Mouse (Mus musculus) MEL (cell line): ENCODE data around the gene Vasn. TPM values are rescaled to one million over a fixed set of nuclear protein-coding genes. Genes with fewer than 3 reads are reported as not detected.
A peak's percentile ranks its signal among the peaks of the same experiment; 100 is the strongest.
"Not testable (repeated sequence)": the region's sequence is repeated elsewhere in the genome, so short reads cannot be mapped to it uniquely, and the experiment has no call there.

Experiments
- DNase-seq: peaks from one replicate; pipeline ENCODE4 v3.0.0; 2011; ENCODE audit warnings: low read depth, low spot score
- H3K27ac ChIP-seq: 2 replicates; pipeline ENCODE4 v1.5.1; 2012; ENCODE audit warnings: low read depth, mild to moderate bottlenecking, control low read depth, low read length, moderate library complexity; ENCODE audit not compliant: control insufficient read depth
- H3K27me3 ChIP-seq, 2 experiments: fragments of 150-350 bp in 1 of 2; sonication (generic) in 1 of 2; 2 replicates each; pipeline ENCODE4 v1.6.1; 2012; ENCODE audit warnings: low read length in 2 of 2, mild to moderate bottlenecking in 2 of 2, improper control_type of control experiment in 1 of 2, moderate library complexity in 1 of 2; ENCODE audit not compliant: insufficient read depth in 2 of 2, control insufficient read depth in 1 of 2
- H3K36me3 ChIP-seq, 2 experiments: 2 replicates each; pipeline ENCODE4 v1.6.1; 2012 to 2014; ENCODE audit warnings: low read length in 2 of 2, improper control_type of control experiment in 1 of 2, inconsistent platforms in 1 of 2, mild to moderate bottlenecking in 1 of 2; ENCODE audit not compliant: insufficient read depth in 2 of 2, control insufficient read depth in 1 of 2
- H3K4me1 ChIP-seq, 2 experiments: fragments of 150-350 bp in 1 of 2; sonication (generic) in 1 of 2; 2 replicates each; pipeline ENCODE4 v1.6.1; 2012; ENCODE audit warnings: low read length in 2 of 2, improper control_type of control experiment in 1 of 2, mild to moderate bottlenecking in 1 of 2; ENCODE audit not compliant: insufficient read depth in 2 of 2, control insufficient read depth in 1 of 2
- H3K4me3 ChIP-seq, 2 experiments: fragments of 150-350 bp in 1 of 2; sonication (generic) in 1 of 2; 2 replicates each; pipeline ENCODE4 v1.5.1; 2012; ENCODE audit warnings: low read depth in 2 of 2, low read length in 2 of 2, mild to moderate bottlenecking in 2 of 2, moderate library complexity in 2 of 2, control low read depth in 1 of 2, improper control_type of control experiment in 1 of 2; ENCODE audit not compliant: control insufficient read depth in 1 of 2, insufficient read depth in 1 of 2
- H3K79me2 ChIP-seq: 2 replicates; pipeline ENCODE4 v1.6.1; 2012; ENCODE audit warnings: mild to moderate bottlenecking, low read length, moderate library complexity; ENCODE audit not compliant: control insufficient read depth, poor library complexity, insufficient read depth
- H3K9ac ChIP-seq: 2 replicates; pipeline ENCODE4 v1.6.1; 2012; ENCODE audit warnings: low read depth, mild to moderate bottlenecking, control low read depth, low read length, moderate library complexity; ENCODE audit not compliant: control insufficient read depth, poor library complexity, severe bottlenecking
- H3K9me3 ChIP-seq: fragments of 150-350 bp; sonication (generic); replicated peaks from 2 replicates; pipeline ENCODE4 v1.6.1; 2012; ENCODE audit warnings: mild to moderate bottlenecking, low read length, improper control_type of control experiment, moderate library complexity; ENCODE audit not compliant: insufficient read depth
- CHD1 ChIP-seq: IDR thresholded peaks from 2 replicates; pipeline ENCODE4 v1.6.1; 2012; ENCODE audit warnings: low read depth, mild to moderate bottlenecking, inconsistent platforms, low read length, improper control_type of control experiment
- CTCF ChIP-seq, 3 experiments: IDR thresholded peaks in 2 of 3; conservative IDR thresholded peaks in 1 of 3; 2 replicates each; pipeline ENCODE4 v1.5.1; 2011 to 2012; ENCODE audit warnings: low read length in 3 of 3, low read depth in 2 of 3, mild to moderate bottlenecking in 2 of 3, improper control_type of control experiment in 1 of 3, inconsistent platforms in 1 of 3, mixed read lengths in 1 of 3, moderate library complexity in 1 of 3; ENCODE audit not compliant: control insufficient read depth in 1 of 3, insufficient read depth in 1 of 3, poor library complexity in 1 of 3, severe bottlenecking in 1 of 3
- ELF1 ChIP-seq: IDR thresholded peaks from 2 replicates; pipeline ENCODE4 v1.6.1; 2014; ENCODE audit warnings: low read depth, mild to moderate bottlenecking, inconsistent platforms, low read length, improper control_type of control experiment, moderate library complexity
- MAFK ChIP-seq: IDR thresholded peaks from 2 replicates; pipeline ENCODE4 v1.6.1; 2011; ENCODE audit warnings: low read depth, mild to moderate bottlenecking, low read length, improper control_type of control experiment, borderline replicate concordance
- MAX ChIP-seq: IDR thresholded peaks from 2 replicates; pipeline ENCODE4 v1.6.1; 2011; ENCODE audit warnings: low read length, improper control_type of control experiment
- MYB ChIP-seq: IDR thresholded peaks from 2 replicates; pipeline ENCODE4 v1.6.1; 2011; ENCODE audit warnings: mild to moderate bottlenecking, low read depth, low read length, improper control_type of control experiment
- NRF1 ChIP-seq: IDR thresholded peaks from 2 replicates; pipeline ENCODE4 v1.6.1; 2014; ENCODE audit warnings: low read depth, mild to moderate bottlenecking, inconsistent platforms, low read length, improper control_type of control experiment, moderate library complexity; ENCODE audit not compliant: poor library complexity, insufficient read depth, severe bottlenecking
- POLR2AphosphoS2 ChIP-seq: IDR thresholded peaks from 2 replicates; pipeline ENCODE4 v1.6.1; 2011; ENCODE audit warnings: low read length, improper control_type of control experiment
- RAD21 ChIP-seq: IDR thresholded peaks from 2 replicates; pipeline ENCODE4 v1.6.1; 2011; ENCODE audit warnings: mild to moderate bottlenecking, low read depth, low read length, improper control_type of control experiment
- SIN3A ChIP-seq: IDR thresholded peaks from 2 replicates; pipeline ENCODE4 v1.6.1; 2012; ENCODE audit warnings: low read length, improper control_type of control experiment, inconsistent platforms
- SMC3 ChIP-seq: IDR thresholded peaks from 2 replicates; pipeline ENCODE4 v1.6.1; 2011; ENCODE audit warnings: low read depth, low read length, improper control_type of control experiment
- USF2 ChIP-seq, 2 experiments: IDR thresholded peaks; 2 replicates each; pipeline ENCODE4 v1.6.1; 2011 to 2012; ENCODE audit warnings: improper control_type of control experiment in 2 of 2, low read length in 2 of 2, borderline replicate concordance in 1 of 2, inconsistent platforms in 1 of 2, low read depth in 1 of 2, mild to moderate bottlenecking in 1 of 2; ENCODE audit not compliant: insufficient read depth in 1 of 2
- polyA plus RNA-seq, 2 experiments: library from polyadenylated mRNA; stranded (reverse) in 1 of 2; unstranded in 1 of 2; fragments of >175 nt in 1 of 2; fragments of >200 nt in 1 of 2; gene quantifications; 2 replicates each; pipeline versions ENCODE4 v1.2.1 to v1.2.4; 2012; ENCODE audit warnings: low replicate concordance in 2 of 2, low read depth in 1 of 2; ENCODE audit not compliant: insufficient read length in 2 of 2, insufficient read depth in 1 of 2, missing spikeins in 1 of 2
- total RNA-seq: library from RNA; depleted of rRNA; stranded (reverse); fragments of 300-350 nt; gene quantifications from 2 replicates; pipeline ENCODE4 v1.2.3, GENCODE M21; 2012; rRNA removed

The Vasn gene
- total and polyA plus RNA-seq, 3 experiments = 0.19 to 3.1 TPM; not detected in 1

DNA sequence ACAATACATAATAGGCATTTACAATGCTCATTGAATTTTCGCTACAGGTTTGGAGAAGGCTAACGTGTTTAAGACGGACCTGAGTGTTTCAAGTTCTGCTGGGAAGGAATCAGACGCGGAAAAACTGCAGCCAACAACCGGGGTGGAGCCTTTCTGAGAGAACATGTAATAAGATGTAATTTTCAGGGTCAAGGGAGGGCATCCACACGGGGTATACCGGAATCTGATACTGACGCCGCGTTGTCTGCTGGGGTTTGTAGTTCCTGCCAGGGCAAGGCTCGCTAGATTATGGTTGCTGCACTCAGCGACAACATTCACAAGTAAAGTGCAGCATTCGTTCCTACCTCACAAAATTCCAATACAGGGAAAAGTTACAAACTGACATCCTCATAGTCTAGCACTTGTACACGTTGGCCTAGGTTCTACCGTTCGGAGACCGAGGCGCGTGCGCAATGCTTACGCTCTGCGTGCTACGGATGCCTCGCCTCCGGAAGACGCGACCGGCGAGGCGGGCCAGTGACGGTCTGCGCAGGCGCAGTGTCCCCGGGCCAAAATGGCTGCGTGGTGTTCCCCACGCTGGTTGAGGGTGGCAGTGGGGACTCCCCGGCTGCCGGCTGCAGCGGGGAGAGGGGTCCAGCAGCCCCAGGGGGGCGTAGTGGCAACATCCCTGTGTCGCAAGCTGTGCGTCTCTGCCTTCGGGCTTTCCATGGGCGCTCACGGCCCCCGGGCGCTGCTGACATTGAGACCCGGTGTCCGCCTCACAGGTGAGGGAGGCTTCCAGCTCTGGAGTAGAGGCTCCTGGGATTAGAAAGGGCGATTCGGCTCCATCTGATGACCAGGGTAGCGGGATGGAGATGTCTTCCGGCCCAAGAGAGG lies 44.1 kb downstream of the Vasn start (continued):
- peak; percentile 87 for TF ChIP-seq SIN3A
- TF ChIP-seq MAFK = no peak
- peak; percentile 94 for TF ChIP-seq POLR2AphosphoS2
- peak; percentile 91 for TF ChIP-seq NRF1

DNA sequence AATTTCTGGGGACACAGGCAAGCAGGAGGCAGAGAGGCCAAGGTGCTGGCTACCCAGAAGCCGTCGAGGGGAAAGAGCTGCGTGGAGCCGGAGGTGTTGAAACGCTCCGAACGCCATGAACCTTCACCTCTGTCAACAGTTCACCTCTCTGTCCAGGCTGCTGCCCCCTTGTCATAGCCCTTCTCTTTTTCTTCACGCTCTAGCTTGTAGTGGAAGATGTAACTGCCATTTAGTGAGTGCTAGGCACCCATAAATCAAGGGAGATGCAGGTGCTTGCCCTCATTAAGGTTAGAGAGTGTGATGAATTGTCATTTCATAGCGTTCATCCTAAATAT lies 44.7 kb downstream of the Vasn start:
- no peaks in the 10 kb centered on the region for H3K9me3 ChIP-seq
- H3K79me2 ChIP-seq = peaks cover 27% of the 10 kb centered on the region
- H3K36me3 ChIP-seq = peaks cover 7 to 35% of the 10 kb centered on the region in 2 experiments
- no peak for DNase-seq
- peak overlapping the region; percentile 93 for H3K9ac ChIP-seq
- H3K4me1 ChIP-seq = peaks cover 0 to 11% of the 10 kb centered on the region in 2 experiments; a peak in 3 of 4 replicates
- no peaks in the 10 kb centered on the region for H3K27me3 ChIP-seq
- H3K27ac ChIP-seq = peak overlapping the region; percentile 75
- H3K4me3 ChIP-seq = peak overlapping the region; percentile 57 to 76
- no peak for TF ChIP-seq MYB
- no peak for TF ChIP-seq ELF1
- TF ChIP-seq MAX = peak; percentile 24; the same call in 1 of the 2 replicates
- TF ChIP-seq CHD1 = no peak
- no peak for TF ChIP-seq USF2 (IDR thresholded peaks at IDR 0.05; ENCODE audit: borderline replicate concordance in 1 of 2, insufficient read depth in 1 of 2, low read depth in 1 of 2, low read length in 2 of 2)
- TF ChIP-seq SMC3 = no peak

DNA sequence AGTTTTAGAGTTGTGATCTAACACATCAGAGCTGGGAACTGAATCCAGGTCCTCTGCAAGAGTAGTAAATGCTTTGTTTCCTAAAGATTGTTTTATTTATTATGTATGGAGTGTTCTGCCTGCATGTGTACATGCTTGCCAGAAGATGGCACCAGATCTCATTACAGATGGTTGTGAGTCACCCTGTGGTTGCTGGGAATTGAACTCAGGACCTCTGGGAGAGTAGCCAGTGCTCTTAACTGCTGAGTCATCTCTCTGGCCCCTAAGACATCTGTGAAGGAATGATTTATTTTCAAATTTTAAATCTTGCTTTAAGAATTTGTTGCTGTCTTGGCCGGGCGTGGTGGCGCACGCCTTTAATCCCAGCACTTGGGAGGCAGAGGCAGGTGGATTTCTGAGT lies 49.6 kb downstream of the Vasn start:
- H3K9ac ChIP-seq = not testable (repeated sequence)
- peaks cover 20 to 40% of the 10 kb centered on the region in 2 experiments for H3K36me3 ChIP-seq
- TF ChIP-seq SMC3 (peak; percentile 49), RAD21 (peak; percentile 31), CTCF (IDR thresholded peaks at IDR 0.05 in 2 of 3, conservative IDR thresholded peaks at IDR 0.05 in 1 of 3; ENCODE audit: control insufficient read depth in 1 of 3, insufficient read depth in 1 of 3, low read depth in 2 of 3, low read length in 3 of 3, poor library complexity in 1 of 3, severe bottlenecking in 1 of 3) (peak; percentile 24 to 51 (median 28); a peak in 4 of 6 replicates)

More for the DNA sequence above, 49.6 kb downstream of the Vasn start:
- DNase-seq = peak; percentile 54
- not testable (repeated sequence) for H3K27me3 ChIP-seq, H3K4me1 ChIP-seq, H3K9me3 ChIP-seq, H3K27ac ChIP-seq, H3K4me3 ChIP-seq
- H3K79me2 ChIP-seq = peaks cover 23% of the 10 kb centered on the region

Other genes with a start within 250 kb of the Vasn start
- 3.0 and 4.3 TPM in 2 replicates for gene Adcy9, start 219.4 kb upstream of the Vasn start, total RNA-seq
- 1 to 10 TPM in 1 of 2 experiments, not detected in 1; 3.0 TPM for gene Adcy9, start 219.4 kb upstream of the Vasn start, polyA plus RNA-seq
- 14.6 and 18.8 TPM in 2 replicates for gene Srl, start 98.1 kb upstream of the Vasn start, total RNA-seq
- 10 to 100 TPM in 1 of 2 experiments, not detected in 1; 15.3 TPM for gene Srl, start 98.1 kb upstream of the Vasn start, polyA plus RNA-seq
- 26.2 and 26.3 TPM in 2 replicates for gene Tfap4, start 80.1 kb upstream of the Vasn start, total RNA-seq
- gene Tfap4, start 80.1 kb upstream of the Vasn start, polyA plus RNA-seq = 100 to 1,000 TPM in 1 of 2 experiments, 10 to 100 TPM in 1; 40.3 to 217 TPM
- 0.42 and 0.62 TPM in 2 replicates for gene Glis2, start 45.2 kb upstream of the Vasn start, total RNA-seq
- 1 to 10 TPM in 1 of 2 experiments, not detected in 1; 5.0 TPM for gene Glis2, start 45.2 kb upstream of the Vasn start, polyA plus RNA-seq
- gene Pam16, start 15.0 kb upstream of the Vasn start, total RNA-seq = 115 and 121 TPM in 2 replicates
- 10 to 100 TPM in 1 of 2 experiments, not detected in 1; 13.6 TPM for gene Pam16, start 15.0 kb upstream of the Vasn start, polyA plus RNA-seq
- 90.7 and 94.3 TPM in 2 replicates for gene Dnaja3, start within 50 bp of the Vasn start, total RNA-seq
- gene Dnaja3, start within 50 bp of the Vasn start, polyA plus RNA-seq = 10 to 100 TPM in 1 of 2 experiments, not detected in 1; 91.8 TPM
- 9.8 and 11.5 TPM in 2 replicates for gene Coro7, start 39.8 kb downstream of the Vasn start, total RNA-seq
- 10 to 100 TPM in 1 of 2 experiments, not detected in 1; 38.3 TPM for gene Coro7, start 39.8 kb downstream of the Vasn start, polyA plus RNA-seq
- gene Nmral1, start 79.4 kb downstream of the Vasn start, total RNA-seq = 50.6 and 60.4 TPM in 2 replicates
- 10 to 100 TPM in 1 of 2 experiments, not detected in 1; 54.6 TPM for gene Nmral1, start 79.4 kb downstream of the Vasn start, polyA plus RNA-seq
- gene Hmox2, start 86.4 kb downstream of the Vasn start, total RNA-seq = 41.5 and 45.7 TPM in 2 replicates
- gene Hmox2, start 86.4 kb downstream of the Vasn start, polyA plus RNA-seq = 10 to 100 TPM in 1 of 2 experiments, not detected in 1; 75.0 TPM
- gene Cdip1, start 150.4 kb downstream of the Vasn start, total RNA-seq = 18.9 and 24.8 TPM in 2 replicates
- gene Cdip1, start 150.4 kb downstream of the Vasn start, polyA plus RNA-seq = 10 to 100 TPM; 32.8 to 97.8 TPM
- 0.12 TPM in 1 of 2 replicates, not detected in the other for gene 4930562C15Rik, start 195.5 kb downstream of the Vasn start, total RNA-seq
- under 1 TPM in 1 of 2 experiments, not detected in 1; 0.21 TPM for gene 4930562C15Rik, start 195.5 kb downstream of the Vasn start, polyA plus RNA-seq
- gene Ubald1, start 240.4 kb downstream of the Vasn start, total RNA-seq = 2.8 and 4.3 TPM in 2 replicates
- 10 to 100 TPM in 1 of 2 experiments, not detected in 1; 25.6 TPM for gene Ubald1, start 240.4 kb downstream of the Vasn start, polyA plus RNA-seq
- gene Mgrn1, start 246.3 kb downstream of the Vasn start, total RNA-seq = 8.4 and 9.8 TPM in 2 replicates
- gene Mgrn1, start 246.3 kb downstream of the Vasn start, polyA plus RNA-seq = 10 to 100 TPM in 1 of 2 experiments, not detected in 1; 25.0 TPM